18 mouse cellular contexts compared by ENCODE assay signal in the genomic region with DNA sequence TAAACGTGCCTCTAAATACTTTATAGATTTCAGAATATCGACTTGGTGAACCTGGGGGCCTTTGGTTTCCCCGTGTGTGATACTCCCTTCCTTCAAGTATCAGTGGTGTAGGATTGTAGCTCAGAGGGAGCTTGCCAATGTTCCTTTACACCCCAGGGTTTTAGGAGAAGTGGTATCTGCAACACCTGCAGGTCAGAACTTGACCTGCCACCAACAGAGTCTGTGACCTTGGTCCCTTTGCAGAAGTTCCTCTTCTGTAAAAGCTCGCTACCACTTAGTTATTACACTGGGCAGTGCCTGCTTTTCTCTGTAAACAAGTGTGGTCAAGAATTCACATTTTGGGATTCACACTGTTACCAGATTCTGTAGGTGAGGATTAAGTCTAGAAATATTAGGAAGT. TPM values are rescaled to one million over a fixed set of nuclear protein-coding genes. Genes with fewer than 3 reads are reported as not detected.
DNase-seq lines count a peak whose midpoint lies in the region; ATAC-seq and TF ChIP-seq lines count a peak whose summit lies in the region.
"Had no signal": no experiment of that assay in that cellular context is flagged by ENCODE, and none has a peak within 500 bp of the region (broad histone marks: within the 10 kb centered on the region; RNA-seq: fewer than 3 reads in every experiment).

No protein-coding gene starts in this region.

- 0 out of 2 replicates have a peak overlapping the region, but pooled peaks have one; percentile 18 for H3K27ac ChIP-seq in heart, embryonic 16.5 days (ENCODE audit: low read length)
- no peak overlapping the region for H3K27ac ChIP-seq in heart, embryonic 11.5 days (ENCODE audit: low read depth, low read length)
- H3K27ac ChIP-seq in stomach, embryonic 15.5 days, result peak overlapping the region; percentile 90; the same call in 1 of the 2 replicates
- H3K27ac ChIP-seq in stomach, postnatal 0 days (replicated peaks), result no peak overlapping the region
- H3K27ac ChIP-seq in liver, embryonic 16.5 days (ENCODE audit: low read length), result peak overlapping the region; percentile 90
- H3K27ac ChIP-seq: embryonic facial prominence, embryonic 12.5 days; forebrain, embryonic 10.5 days; hindbrain, embryonic 14.5 days; limb, embryonic 12.5 days; midbrain, embryonic 15.5 days; neural tube, embryonic 13.5 days had no signal

- no peak for TF ChIP-seq EP300 in stomach, postnatal 0 days (optimal IDR thresholded peaks at IDR 0.05)

- H3K27me3 ChIP-seq in heart, embryonic 16.5 days (ENCODE audit: control insufficient read depth, insufficient read depth, low read length), result no peaks in the 10 kb centered on the region
- no peaks in the 10 kb centered on the region for H3K27me3 ChIP-seq in heart, embryonic 11.5 days (ENCODE audit: control insufficient read depth, insufficient read depth, low read length)
- no peaks in the 10 kb centered on the region for H3K27me3 ChIP-seq in stomach, embryonic 15.5 days (replicated peaks)
- no peaks in the 10 kb centered on the region for H3K27me3 ChIP-seq in stomach, postnatal 0 days (ENCODE audit: control insufficient read depth, insufficient read depth, low read length)
- H3K27me3 ChIP-seq in liver, embryonic 16.5 days (ENCODE audit: control insufficient read depth, insufficient read depth, low read depth, low read length), result no peaks in the 10 kb centered on the region
- H3K27me3 ChIP-seq: embryonic facial prominence, embryonic 12.5 days; limb, embryonic 12.5 days; midbrain, embryonic 15.5 days; neural tube, embryonic 13.5 days had no signal

- H3K9me3 ChIP-seq in heart, embryonic 16.5 days (replicated peaks; ENCODE audit: control insufficient read depth, low read length), result no peaks in the 10 kb centered on the region
- no peaks in the 10 kb centered on the region for H3K9me3 ChIP-seq in heart, embryonic 11.5 days (replicated peaks; ENCODE audit: control insufficient read depth, low read length)
- H3K9me3 ChIP-seq in stomach, embryonic 15.5 days, result no peaks in the 10 kb centered on the region
- no peaks in the 10 kb centered on the region for H3K9me3 ChIP-seq in stomach, postnatal 0 days (ENCODE audit: control insufficient read depth, low read length)
- no peaks in the 10 kb centered on the region for H3K9me3 ChIP-seq in liver, embryonic 16.5 days (replicated peaks; ENCODE audit: control insufficient read depth, low read length)
- H3K9me3 ChIP-seq: embryonic facial prominence, embryonic 12.5 days; forebrain, embryonic 10.5 days; heart, embryonic 10.5 days; limb, embryonic 12.5 days; midbrain, embryonic 15.5 days; neural tube, embryonic 13.5 days had no signal

- H3K9ac ChIP-seq in heart, embryonic 16.5 days (ENCODE audit: low read length), result no peak overlapping the region
- no peak overlapping the region for H3K9ac ChIP-seq in heart, embryonic 11.5 days (ENCODE audit: low read depth, low read length)
- no peak overlapping the region for H3K9ac ChIP-seq in stomach, embryonic 15.5 days
- H3K9ac ChIP-seq in stomach, postnatal 0 days (ENCODE audit: low read length), result no peak overlapping the region
- H3K9ac ChIP-seq in liver, embryonic 16.5 days (ENCODE audit: low read depth, low read length), result no peak overlapping the region
- H3K9ac ChIP-seq: embryonic facial prominence, embryonic 12.5 days; hindbrain, embryonic 14.5 days; limb, embryonic 12.5 days; midbrain, embryonic 15.5 days; neural tube, embryonic 13.5 days had no signal

- TF ChIP-seq CTCF in stomach, postnatal 0 days (IDR thresholded peaks at IDR 0.05; ENCODE audit: low read depth), result no peak

- 85% methylated on average over 4 of the region's 4 CpGs for WGBS in heart, embryonic 16.5 days
- WGBS in heart, embryonic 11.5 days (ENCODE audit: insufficient replicate concordance), result 84% methylated on average over 4 of the region's 4 CpGs
- 81% methylated on average over 4 of the region's 4 CpGs for WGBS in stomach, embryonic 15.5 days
- WGBS in stomach, postnatal 0 days, result 76% methylated on average over 4 of the region's 4 CpGs
- 63% methylated on average over 4 of the region's 4 CpGs for WGBS in liver, embryonic 16.5 days (ENCODE audit: insufficient replicate concordance)

- no peak for DNase-seq in stomach, postnatal 0 days (ENCODE audit: low spot score)
- DNase-seq in gastrocnemius, adult 18-20 months (ENCODE audit: low spot score), result no peak
- no peak for DNase-seq in layer of hippocampus, adult 8-10 months (ENCODE audit: low spot score in 2 of 2)
- DNase-seq in embryo, embryonic 10 days (ENCODE audit: low spot score), result no peak
- DNase-seq: adrenal gland, postnatal 14 days; cerebellum, postnatal 10 days had no signal

- ATAC-seq in heart, embryonic 16.5 days (replicated peaks; ENCODE audit: extremely low read depth, insufficient read depth, low FRiP score), result no peak
- no peak for ATAC-seq in heart, embryonic 11.5 days (replicated peaks; ENCODE audit: insufficient number of reproducible peaks, low FRiP score, low TSS enrichment)
- no peak for ATAC-seq in stomach, embryonic 15.5 days (ENCODE audit: insufficient read depth, low FRiP score, low read depth)
- ATAC-seq in stomach, postnatal 0 days (ENCODE audit: low FRiP score, low TSS enrichment), result no peak
- no peak for ATAC-seq in liver, embryonic 16.5 days (ENCODE audit: low read depth)
- ATAC-seq: midbrain, embryonic 15.5 days had no signal

- H3K4me1 ChIP-seq in heart, embryonic 16.5 days (ENCODE audit: control insufficient read depth, insufficient read depth, low read length), result peaks cover 31% of the 10 kb centered on the region
- H3K4me1 ChIP-seq in heart, embryonic 11.5 days (ENCODE audit: control insufficient read depth, insufficient read depth, low read length), result peaks cover 21% of the 10 kb centered on the region; the same call in 1 of the 2 replicates
- peaks cover 9% of the 10 kb centered on the region; the same call in 1 of the 2 replicates for H3K4me1 ChIP-seq in stomach, embryonic 15.5 days
- peaks cover 2% of the 10 kb centered on the region; the same call in 1 of the 2 replicates for H3K4me1 ChIP-seq in stomach, postnatal 0 days (replicated peaks; ENCODE audit: control insufficient read depth, insufficient read depth)
- H3K4me1 ChIP-seq in liver, embryonic 16.5 days (ENCODE audit: control insufficient read depth, low read depth, low read length), result peaks cover 14% of the 10 kb centered on the region; the same call in 1 of the 2 replicates
- H3K4me1 ChIP-seq: embryonic facial prominence, embryonic 12.5 days; forebrain, embryonic 10.5 days; midbrain, embryonic 15.5 days had no signal

- H3K4me3 ChIP-seq in heart, embryonic 16.5 days (ENCODE audit: low read length), result no peak overlapping the region
- no peak overlapping the region for H3K4me3 ChIP-seq in heart, embryonic 11.5 days (ENCODE audit: low read depth, low read length)
- no peak overlapping the region for H3K4me3 ChIP-seq in stomach, embryonic 15.5 days (replicated peaks)
- no peak overlapping the region for H3K4me3 ChIP-seq in stomach, postnatal 0 days (ENCODE audit: low read depth, low read length)
- H3K4me3 ChIP-seq in liver, embryonic 16.5 days (ENCODE audit: low read depth, low read length), result no peak overlapping the region
- H3K4me3 ChIP-seq: embryonic facial prominence, embryonic 12.5 days; forebrain, embryonic 10.5 days; heart, embryonic 10.5 days; limb, embryonic 12.5 days; midbrain, embryonic 15.5 days; neural tube, embryonic 13.5 days had no signal

- H3K36me3 ChIP-seq in heart, embryonic 16.5 days (ENCODE audit: control insufficient read depth, insufficient read depth), result peaks cover 39% of the 10 kb centered on the region
- H3K36me3 ChIP-seq in heart, embryonic 11.5 days (ENCODE audit: control insufficient read depth, insufficient read depth, low read length), result peaks cover 16% of the 10 kb centered on the region
- H3K36me3 ChIP-seq in stomach, embryonic 15.5 days, result peaks cover 32% of the 10 kb centered on the region
- peaks cover 17% of the 10 kb centered on the region for H3K36me3 ChIP-seq in stomach, postnatal 0 days (ENCODE audit: control insufficient read depth, insufficient read depth, low read length)
- H3K36me3 ChIP-seq in liver, embryonic 16.5 days (ENCODE audit: control insufficient read depth, insufficient read depth), result peaks cover 40% of the 10 kb centered on the region

- H3K4me2 ChIP-seq in heart, embryonic 16.5 days (ENCODE audit: low read depth, low read length), result no peak overlapping the region
- no peak overlapping the region for H3K4me2 ChIP-seq in heart, embryonic 11.5 days
- H3K4me2 ChIP-seq in stomach, embryonic 15.5 days, result no peak overlapping the region; the same call in 1 of the 2 replicates
- H3K4me2 ChIP-seq in stomach, postnatal 0 days (replicated peaks; ENCODE audit: low read depth), result no peak overlapping the region
- H3K4me2 ChIP-seq in liver, embryonic 16.5 days (ENCODE audit: low read depth, low read length), result no peak overlapping the region
- H3K4me2 ChIP-seq: embryonic facial prominence, embryonic 12.5 days; hindbrain, embryonic 14.5 days; limb, embryonic 12.5 days; midbrain, embryonic 15.5 days; neural tube, embryonic 13.5 days had no signal

RNA-seq across cellular contexts. Expression of a gene that starts 14.2 kb away (rescaled TPM):
- 415 and 472 TPM in 2 replicates for polyA plus RNA-seq in heart, embryonic 16.5 days (2015; fragmentation: Nextera tagmentation; extraction: Ambion mirVana)
- 387 and 411 TPM in 2 replicates for polyA plus RNA-seq in heart, embryonic 11.5 days (2014; fragmentation: Nextera tagmentation; extraction: Ambion mirVana)
- 493 and 505 TPM in 2 replicates for polyA plus RNA-seq in stomach, embryonic 15.5 days (2015; fragmentation: Nextera tagmentation; extraction: Ambion mirVana)
- polyA plus RNA-seq in stomach, postnatal 0 days (2015; fragmentation: Nextera tagmentation; extraction: Ambion mirVana), result 585 and 595 TPM in 2 replicates
- polyA plus RNA-seq in liver, embryonic 16.5 days (2015; fragmentation: Nextera tagmentation; extraction: Ambion mirVana), result 181 and 187 TPM in 2 replicates
- total RNA-seq in gastrocnemius, adult 18-20 months (2021), result 10 to 100 TPM; 71.0 to 82.9 TPM
- total RNA-seq in layer of hippocampus, adult 8-10 months (2022), result 100 to 1,000 TPM; 324 to 350 (median 341) TPM

RNA-seq across cellular contexts. Expression of a gene that starts 28.3 kb away (rescaled TPM):
- polyA plus RNA-seq in heart, embryonic 16.5 days (2015; fragmentation: Nextera tagmentation; extraction: Ambion mirVana), result 0.22 and 0.30 TPM in 2 replicates
- polyA plus RNA-seq in heart, embryonic 11.5 days (2014; fragmentation: Nextera tagmentation; extraction: Ambion mirVana), result 0.83 and 1.0 TPM in 2 replicates
- 1.1 and 1.3 TPM in 2 replicates for polyA plus RNA-seq in stomach, embryonic 15.5 days (2015; fragmentation: Nextera tagmentation; extraction: Ambion mirVana)
- 0.51 and 0.63 TPM in 2 replicates for polyA plus RNA-seq in stomach, postnatal 0 days (2015; fragmentation: Nextera tagmentation; extraction: Ambion mirVana)
- polyA plus RNA-seq in liver, embryonic 16.5 days (2015; fragmentation: Nextera tagmentation; extraction: Ambion mirVana), result 0.36 and 0.39 TPM in 2 replicates
- not detected for total RNA-seq in gastrocnemius, adult 18-20 months (2021)
- total RNA-seq in layer of hippocampus, adult 8-10 months (2022), result not detected
- total RNA-seq: adrenal gland, postnatal 14 days; MEL had no signal
- polyA plus RNA-seq: embryonic facial prominence, embryonic 12.5 days; neural tube, embryonic 13.5 days had no signal

RNA-seq across cellular contexts. Expression of a gene that starts 34.4 kb away (rescaled TPM):
- 214 and 223 TPM in 2 replicates for polyA plus RNA-seq in heart, embryonic 16.5 days (2015; fragmentation: Nextera tagmentation; extraction: Ambion mirVana)
- 173 and 193 TPM in 2 replicates for polyA plus RNA-seq in heart, embryonic 11.5 days (2014; fragmentation: Nextera tagmentation; extraction: Ambion mirVana)
- polyA plus RNA-seq in stomach, embryonic 15.5 days (2015; fragmentation: Nextera tagmentation; extraction: Ambion mirVana), result 229 and 235 TPM in 2 replicates
- polyA plus RNA-seq in stomach, postnatal 0 days (2015; fragmentation: Nextera tagmentation; extraction: Ambion mirVana), result 154 and 157 TPM in 2 replicates
- polyA plus RNA-seq in liver, embryonic 16.5 days (2015; fragmentation: Nextera tagmentation; extraction: Ambion mirVana), result 95.6 and 97.5 TPM in 2 replicates
- total RNA-seq in gastrocnemius, adult 18-20 months (2021), result 10 to 100 TPM; 74.4 to 77.1 TPM
- 100 to 1,000 TPM; 150 to 159 (median 154) TPM for total RNA-seq in layer of hippocampus, adult 8-10 months (2022)

RNA-seq across cellular contexts. Expression of a gene that starts 34.6 kb away (rescaled TPM):
- 314 and 324 TPM in 2 replicates for polyA plus RNA-seq in heart, embryonic 16.5 days (2015; fragmentation: Nextera tagmentation; extraction: Ambion mirVana)
- 225 and 231 TPM in 2 replicates for polyA plus RNA-seq in heart, embryonic 11.5 days (2014; fragmentation: Nextera tagmentation; extraction: Ambion mirVana)
- 117 and 124 TPM in 2 replicates for polyA plus RNA-seq in stomach, embryonic 15.5 days (2015; fragmentation: Nextera tagmentation; extraction: Ambion mirVana)
- 84.8 and 88.2 TPM in 2 replicates for polyA plus RNA-seq in stomach, postnatal 0 days (2015; fragmentation: Nextera tagmentation; extraction: Ambion mirVana)
- polyA plus RNA-seq in liver, embryonic 16.5 days (2015; fragmentation: Nextera tagmentation; extraction: Ambion mirVana), result 34.0 and 37.5 TPM in 2 replicates
- total RNA-seq in gastrocnemius, adult 18-20 months (2021), result 10 to 100 TPM; 54.0 to 63.3 TPM
- 100 to 1,000 TPM; 170 to 190 (median 177) TPM for total RNA-seq in layer of hippocampus, adult 8-10 months (2022)

RNA-seq across cellular contexts. Expression of a gene that starts 55.3 kb away (rescaled TPM):
- 51.2 and 51.4 TPM in 2 replicates for polyA plus RNA-seq in heart, embryonic 16.5 days (2015; fragmentation: Nextera tagmentation; extraction: Ambion mirVana)
- 29.2 and 37.1 TPM in 2 replicates for polyA plus RNA-seq in heart, embryonic 11.5 days (2014; fragmentation: Nextera tagmentation; extraction: Ambion mirVana)
- polyA plus RNA-seq in stomach, embryonic 15.5 days (2015; fragmentation: Nextera tagmentation; extraction: Ambion mirVana), result 68.3 and 73.4 TPM in 2 replicates
- 109 and 118 TPM in 2 replicates for polyA plus RNA-seq in stomach, postnatal 0 days (2015; fragmentation: Nextera tagmentation; extraction: Ambion mirVana)
- 16.5 and 18.8 TPM in 2 replicates for polyA plus RNA-seq in liver, embryonic 16.5 days (2015; fragmentation: Nextera tagmentation; extraction: Ambion mirVana)
- total RNA-seq in gastrocnemius, adult 18-20 months (2021), result 10 to 100 TPM; 29.0 to 42.2 TPM
- total RNA-seq in layer of hippocampus, adult 8-10 months (2022), result 10 to 100 TPM; 24.9 to 37.2 (median 33.3) TPM

Comparison
In these comparisons a context has a peak if more than half of its experiments do, and no peak if none do; other contexts are left out.
1. H3K27ac ChIP-seq: peak in heart, embryonic 16.5 days (single experiment), stomach, embryonic 15.5 days (single experiment) and liver, embryonic 16.5 days (single experiment); none in heart, embryonic 11.5 days (single experiment) and stomach, postnatal 0 days (single experiment).